Mouse (Mus musculus): ENCODE data around the gene Lemd2. TPM values are rescaled to one million over a fixed set of nuclear protein-coding genes. Genes with fewer than 3 reads are reported as not detected.

The Lemd2 gene
- total RNA-seq, 2 experiments from 2014 or later = 13.0 to 21.8 TPM

DNA sequence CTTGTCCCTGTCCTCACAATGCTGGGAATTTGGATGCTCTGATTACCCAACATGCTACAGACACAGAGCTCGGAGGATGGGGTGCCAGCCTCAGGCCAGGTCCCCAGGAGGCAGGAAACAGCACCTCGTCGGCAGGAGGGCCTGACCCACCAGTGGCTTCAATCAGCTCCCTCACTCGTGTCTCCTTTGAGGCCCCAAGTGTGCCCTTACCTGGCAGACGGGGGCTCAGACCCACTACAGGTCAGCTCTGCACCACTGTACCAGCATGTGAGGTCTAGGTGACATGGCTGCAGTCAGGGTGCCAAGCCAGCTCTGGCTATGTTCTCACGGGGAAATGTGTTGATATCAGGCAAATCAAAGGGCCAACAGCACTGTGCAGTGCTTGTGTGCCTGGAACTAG is 13.1 kb downstream of the Lemd2 start:
- no peak for ATAC-seq (replicated peaks; ENCODE audit: poor library complexity)

DNA sequence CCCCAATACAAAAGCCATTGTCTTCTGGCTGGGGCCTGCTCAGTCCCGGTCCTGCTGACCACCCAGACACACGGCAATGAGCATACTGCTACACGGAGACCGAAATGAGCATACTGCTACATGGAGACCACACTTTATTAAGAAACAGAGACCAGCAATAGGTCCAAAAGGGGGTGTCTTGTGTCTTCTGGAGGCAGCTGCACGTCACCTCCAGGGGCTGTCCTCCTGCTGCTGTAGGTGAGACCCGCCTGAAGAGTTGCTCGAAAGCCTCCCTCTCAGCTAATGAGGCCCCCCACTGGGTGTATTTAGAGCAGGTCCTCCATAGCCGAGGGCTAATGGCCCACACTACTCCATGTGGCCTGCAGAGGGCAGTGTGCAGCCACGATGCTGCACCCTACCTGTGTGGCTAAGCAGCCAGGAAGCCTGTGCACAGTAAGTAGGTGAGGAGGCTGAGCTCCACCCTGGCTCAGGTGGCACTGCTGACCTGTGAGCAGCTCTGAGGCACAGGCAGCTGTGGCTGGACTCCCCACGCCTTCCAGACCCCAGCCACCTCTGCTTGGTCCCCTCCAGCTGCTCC is 14.5 kb downstream of the Lemd2 start:
- ATAC-seq (replicated peaks; ENCODE audit: poor library complexity) = peak; percentile 84

DNA sequence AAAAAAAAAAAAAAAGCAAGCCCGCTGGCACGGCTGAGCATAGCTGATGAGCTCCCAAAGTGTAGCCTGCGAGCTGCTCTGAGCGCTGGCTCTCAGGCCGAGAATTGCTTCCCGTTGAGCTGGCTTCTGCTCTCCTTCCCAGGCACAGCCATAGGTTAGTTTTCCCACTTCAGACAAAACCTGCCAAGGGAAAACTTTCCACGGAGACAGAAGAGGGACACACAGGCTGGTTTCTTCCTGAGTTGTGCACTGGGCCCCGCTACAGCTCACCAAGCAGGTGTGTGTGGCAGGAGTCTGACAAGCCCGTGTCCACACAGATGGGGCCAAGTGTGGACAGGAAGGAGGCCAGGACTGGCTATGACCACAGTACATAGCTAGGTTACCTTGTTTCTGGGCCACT is 15.4 kb downstream of the Lemd2 start:
- ATAC-seq (replicated peaks; ENCODE audit: poor library complexity) = no peak

DNA sequence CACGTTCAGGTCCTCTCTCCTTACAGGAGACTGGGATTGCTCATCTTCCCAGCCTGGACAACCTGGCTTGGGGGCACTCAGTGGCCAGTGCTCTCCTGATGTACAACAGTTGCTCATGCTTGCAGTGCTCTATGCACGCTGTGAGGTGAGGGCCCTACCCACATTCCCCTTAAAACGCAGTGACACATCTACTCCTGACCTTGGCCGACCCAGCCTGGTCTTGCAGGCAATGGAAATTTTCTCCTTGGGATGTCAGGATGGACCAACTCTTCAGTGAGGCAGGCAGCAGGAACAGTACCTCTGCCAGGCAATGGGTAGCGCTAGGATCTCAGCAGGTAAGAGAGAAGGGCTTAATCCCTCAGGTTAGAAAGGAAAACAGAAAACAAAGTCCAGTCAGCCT is 17.2 kb downstream of the Lemd2 start:
- no peak for ATAC-seq (replicated peaks; ENCODE audit: poor library complexity)

DNA sequence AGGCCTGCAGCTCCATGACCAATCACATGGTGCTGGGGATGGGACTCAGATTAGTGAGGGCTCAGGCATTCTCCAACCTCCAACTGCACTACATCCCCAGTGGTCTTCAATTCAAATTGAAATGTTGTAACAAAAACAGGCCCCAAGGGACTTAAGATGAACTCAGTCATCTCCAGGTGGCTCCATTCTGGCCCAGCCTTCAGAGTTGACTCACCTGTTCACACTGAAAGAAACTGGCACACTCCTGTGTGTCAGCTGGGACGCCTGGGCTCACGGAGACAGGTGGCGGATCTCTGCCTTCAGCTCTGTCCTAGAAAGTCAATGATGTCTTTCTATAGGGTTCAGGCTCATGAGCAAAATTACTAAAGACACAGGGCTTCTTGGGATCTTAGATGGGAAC is 18.2 kb downstream of the Lemd2 start:
- ATAC-seq (replicated peaks; ENCODE audit: poor library complexity) = no peak

DNA sequence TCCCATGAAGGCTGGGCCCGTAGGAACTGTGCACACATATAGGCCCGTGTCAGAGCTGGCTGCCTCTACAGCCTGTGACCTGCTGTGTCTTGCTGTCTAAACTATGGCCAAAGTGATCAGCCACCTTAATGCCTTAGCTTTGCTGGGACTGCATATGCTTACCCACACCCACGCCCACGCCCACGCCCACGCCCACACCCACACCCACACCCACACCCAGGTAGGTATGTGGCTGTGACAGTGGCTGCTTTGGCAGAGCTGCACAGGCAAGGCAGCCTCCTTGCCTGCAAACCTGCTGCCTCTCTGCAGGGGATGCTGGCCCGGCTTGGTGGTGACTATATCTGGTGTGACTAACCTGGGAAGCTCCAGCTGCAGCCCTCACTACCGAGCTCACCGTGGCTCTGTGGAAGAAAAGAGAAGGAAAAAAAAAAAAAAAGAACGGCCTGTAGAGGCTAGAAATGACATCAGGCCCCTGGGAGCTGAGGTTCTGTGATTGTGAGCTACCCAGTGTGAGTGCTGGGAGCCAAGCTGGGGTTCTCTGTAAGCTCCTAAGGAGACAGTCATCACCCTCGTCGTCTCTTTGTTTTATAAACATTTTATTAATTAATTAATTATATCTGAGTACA is 20.5 kb downstream of the Lemd2 start:
- 0 out of 2 replicates have a peak, but pooled peaks have one; percentile 26 for ATAC-seq (replicated peaks; ENCODE audit: poor library complexity)

DNA sequence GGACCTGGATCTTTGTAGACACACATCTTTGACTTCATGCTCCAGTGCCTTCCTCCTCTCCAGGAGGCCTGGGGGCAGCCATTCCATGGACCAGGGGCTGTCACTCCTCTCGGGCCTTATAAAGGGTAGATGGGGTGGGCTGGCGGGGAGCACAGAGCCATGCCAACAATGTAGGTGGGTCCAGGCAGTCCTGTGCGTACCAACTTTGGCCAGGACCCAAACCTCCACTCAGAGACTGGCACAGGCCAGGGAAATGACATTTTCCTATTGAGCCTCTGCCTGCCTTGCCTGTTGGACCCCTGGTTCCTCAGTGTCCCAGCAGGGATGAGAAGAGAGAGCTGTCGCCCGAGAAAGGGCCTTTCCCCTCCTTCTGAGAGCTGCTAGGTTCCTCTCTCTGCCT is 21.9 kb downstream of the Lemd2 start:
- ATAC-seq (replicated peaks; ENCODE audit: poor library complexity) = no peak

DNA sequence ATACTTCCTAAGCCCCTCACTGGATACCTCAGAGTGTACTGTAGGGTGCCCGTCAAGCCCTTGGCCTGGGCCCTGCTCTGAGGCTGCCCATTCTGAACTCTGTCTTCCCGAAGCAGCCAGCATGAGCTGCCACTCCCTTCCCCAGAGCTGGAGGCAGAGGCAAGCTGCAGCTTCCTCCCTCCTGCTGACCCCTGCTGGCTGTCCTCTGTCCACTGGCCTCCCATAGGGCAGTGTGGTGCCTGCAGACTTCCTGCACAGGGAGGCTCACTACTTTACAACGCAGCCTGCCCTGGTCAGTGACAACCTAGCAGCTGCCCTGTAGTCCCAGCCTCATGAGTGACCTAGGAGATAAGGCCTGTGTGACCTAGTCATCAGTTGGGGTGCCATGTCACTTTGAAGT is 22.6 kb downstream of the Lemd2 start:
- ATAC-seq (replicated peaks; ENCODE audit: poor library complexity) = no peak

DNA sequence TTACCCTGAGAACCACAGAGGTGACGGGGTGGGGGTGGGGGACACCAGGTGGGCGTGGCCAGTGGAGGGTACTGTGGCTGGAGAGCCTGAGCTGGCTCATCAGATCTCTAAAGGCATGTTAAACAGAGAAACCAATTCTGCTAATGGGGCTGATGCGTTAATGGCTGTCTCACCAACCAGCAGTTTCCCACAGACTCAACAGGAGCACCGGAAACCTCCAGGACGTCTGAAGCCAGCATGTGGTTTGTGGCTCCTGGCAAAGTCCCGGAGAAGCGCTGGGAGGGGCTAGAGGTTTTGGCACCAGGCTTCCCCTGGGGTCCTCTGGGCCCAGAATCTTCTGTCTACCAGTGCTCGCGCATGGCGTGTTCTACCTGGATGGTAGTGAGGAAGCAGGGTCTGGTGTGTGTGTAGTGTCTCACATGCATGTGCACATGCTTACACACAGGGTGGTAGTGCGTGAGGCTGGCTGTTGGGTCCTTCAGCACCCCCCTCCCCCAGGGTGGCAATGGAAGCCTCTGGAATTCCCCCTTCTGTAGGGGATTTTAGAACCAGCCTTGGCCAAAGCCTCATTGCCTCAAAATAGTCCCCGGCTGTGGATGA is 24.5 kb downstream of the Lemd2 start:
- ATAC-seq (replicated peaks; ENCODE audit: poor library complexity) = peak; percentile 13; the same call in 1 of the 2 replicates

DNA sequence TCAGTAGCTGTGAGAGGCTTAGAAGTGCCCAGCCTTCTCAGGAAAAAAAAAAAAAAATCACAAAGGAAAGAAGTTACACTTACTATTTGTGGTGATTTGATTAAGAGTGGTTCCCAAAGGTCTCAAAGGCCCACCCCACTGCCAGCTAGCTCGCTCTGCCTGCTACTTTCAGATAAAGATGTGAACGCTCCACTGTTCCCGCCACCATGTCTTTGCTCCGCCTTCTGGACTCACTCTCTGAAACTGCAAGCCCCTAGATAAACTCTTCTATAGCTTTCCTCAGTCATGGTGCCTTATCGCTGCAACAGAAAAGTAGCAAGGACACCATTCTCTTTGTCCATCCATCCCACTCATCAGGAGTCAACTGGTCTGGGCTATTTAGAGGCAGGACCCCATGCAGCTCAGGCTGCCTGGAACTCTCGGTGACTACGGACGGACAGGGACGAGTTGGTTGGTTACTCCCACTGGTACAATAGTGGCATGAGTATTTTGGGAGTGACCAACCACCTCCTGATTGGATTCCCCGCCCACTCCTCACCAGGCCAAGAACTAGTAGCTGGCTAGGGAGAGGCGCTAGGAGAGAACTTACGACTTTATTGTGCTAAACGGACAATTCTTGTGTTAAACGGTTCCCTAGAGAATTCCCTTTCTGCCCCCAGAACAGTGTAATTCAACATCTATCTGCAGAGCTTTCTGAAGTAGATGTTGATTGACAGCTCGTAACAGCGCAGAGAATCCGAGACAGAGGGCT is 25.7 kb downstream of the Lemd2 start:
- peak; percentile 61 for ATAC-seq (replicated peaks; ENCODE audit: poor library complexity)

DNA sequence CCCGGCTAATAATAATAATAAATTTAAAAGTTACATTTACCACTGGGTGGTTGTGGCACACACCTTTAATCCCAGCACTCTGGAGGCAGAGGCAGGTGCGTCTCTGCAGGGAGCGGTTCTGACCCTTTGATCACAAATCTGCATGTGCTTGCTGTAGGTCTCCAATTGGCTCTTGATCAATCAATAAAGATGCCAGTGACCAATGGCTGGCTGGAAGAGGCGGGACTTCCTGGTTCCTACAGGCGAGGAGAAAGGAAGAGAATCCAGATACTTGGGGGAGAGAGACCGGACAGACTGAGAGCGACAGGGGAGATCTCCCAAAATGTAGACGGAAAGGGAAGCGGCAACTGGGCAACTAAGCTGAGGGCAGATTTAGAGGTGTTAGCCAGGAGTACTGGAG is 26.2 kb downstream of the Lemd2 start:
- ATAC-seq (replicated peaks; ENCODE audit: poor library complexity) = no peak

DNA sequence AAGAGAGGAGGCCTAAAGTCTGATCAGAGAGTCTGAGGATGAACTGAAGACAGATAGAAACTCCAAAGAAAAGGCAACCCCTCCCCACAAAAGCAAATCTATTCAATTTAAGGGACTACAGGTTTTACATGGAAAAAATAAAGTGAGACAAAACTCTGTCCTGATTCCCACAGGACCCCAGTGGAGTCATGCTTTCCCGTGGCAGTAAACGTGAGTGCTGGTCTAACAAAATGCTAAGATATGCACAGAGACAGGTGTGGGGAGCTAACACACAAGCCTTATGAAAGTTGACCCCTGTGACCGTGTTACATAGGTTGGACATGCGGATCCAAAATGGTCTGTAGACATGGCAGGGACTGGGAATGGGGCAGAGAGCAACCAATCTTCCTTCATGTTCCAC is 27.5 kb downstream of the Lemd2 start:
- no peak for ATAC-seq (replicated peaks; ENCODE audit: poor library complexity)

DNA sequence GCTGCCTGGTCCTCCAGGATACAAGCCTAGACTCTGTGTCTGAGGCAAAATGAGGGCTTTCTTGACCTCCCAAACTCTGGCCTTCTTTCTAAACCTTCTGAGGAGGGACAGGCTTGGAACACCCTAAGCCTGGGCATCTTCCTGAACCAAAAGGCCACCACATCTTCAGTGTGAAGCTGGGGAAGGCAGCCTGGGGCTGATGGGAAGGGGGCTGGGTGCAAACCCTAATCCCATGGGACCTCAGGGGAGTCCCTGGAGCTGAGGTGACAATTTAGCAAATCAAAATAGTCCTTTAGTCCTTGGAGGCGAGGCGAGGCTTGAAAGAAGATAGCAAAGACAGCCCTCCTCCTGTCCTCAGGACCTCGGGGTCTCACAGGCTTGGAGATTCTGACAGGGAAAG is 28.0 kb downstream of the Lemd2 start:
- ATAC-seq (replicated peaks; ENCODE audit: poor library complexity) = no peak

DNA sequence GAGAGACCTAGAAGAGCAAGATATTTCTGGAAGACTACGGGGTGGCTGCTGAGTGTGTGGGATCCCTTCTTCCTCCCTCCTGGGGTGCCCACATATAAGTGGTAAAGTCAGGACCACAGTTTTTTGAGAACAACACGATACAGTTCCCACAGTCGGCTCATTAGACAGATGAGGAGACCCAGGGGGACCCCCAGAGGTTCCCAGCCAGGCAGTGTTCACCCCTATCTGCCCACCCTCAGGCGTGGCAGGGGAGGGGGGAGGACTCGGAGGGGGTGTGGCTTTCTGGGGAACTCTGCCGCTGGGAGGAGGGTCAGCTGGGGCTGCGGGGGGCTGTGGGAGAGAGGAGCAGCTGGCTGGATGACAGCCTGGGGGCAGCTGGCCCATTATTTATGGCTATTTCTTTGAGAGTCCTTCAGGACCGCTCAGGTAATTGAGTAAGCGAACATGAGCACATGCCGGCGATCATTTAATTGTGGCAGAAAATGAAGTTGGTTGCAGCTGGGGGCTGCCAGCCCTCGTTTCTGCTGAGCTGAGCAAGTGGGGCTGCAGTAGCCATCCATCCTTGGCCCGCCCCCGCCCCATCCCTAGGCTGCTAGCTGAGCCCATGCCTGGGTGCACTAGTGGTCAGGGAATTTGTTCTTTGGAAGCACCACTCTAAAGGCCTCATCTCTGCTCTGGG is 28.9 kb downstream of the Lemd2 start:
- no peak for ATAC-seq (replicated peaks; ENCODE audit: poor library complexity)

DNA sequence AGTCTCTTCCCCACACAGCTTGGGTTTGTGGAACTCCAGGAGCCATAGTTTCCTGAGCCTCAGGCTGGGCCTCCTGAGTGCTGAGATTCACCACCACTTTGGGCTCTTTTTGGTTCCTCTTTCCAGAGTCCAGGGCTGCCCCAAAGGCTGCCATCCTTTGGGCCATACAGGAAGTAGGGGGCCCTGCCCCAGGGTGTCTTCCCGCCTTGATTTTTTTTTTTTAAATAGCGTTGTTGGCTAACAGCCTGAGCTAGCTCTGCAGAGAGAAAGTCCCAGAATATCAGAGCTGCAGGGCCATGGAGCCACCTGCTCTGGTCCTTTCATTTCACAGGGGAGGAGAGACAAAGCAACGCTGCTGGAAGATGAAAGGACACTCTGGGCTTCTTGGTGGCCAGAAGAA is 30.6 kb downstream of the Lemd2 start:
- peak; percentile 59 for ATAC-seq (replicated peaks; ENCODE audit: poor library complexity)

DNA sequence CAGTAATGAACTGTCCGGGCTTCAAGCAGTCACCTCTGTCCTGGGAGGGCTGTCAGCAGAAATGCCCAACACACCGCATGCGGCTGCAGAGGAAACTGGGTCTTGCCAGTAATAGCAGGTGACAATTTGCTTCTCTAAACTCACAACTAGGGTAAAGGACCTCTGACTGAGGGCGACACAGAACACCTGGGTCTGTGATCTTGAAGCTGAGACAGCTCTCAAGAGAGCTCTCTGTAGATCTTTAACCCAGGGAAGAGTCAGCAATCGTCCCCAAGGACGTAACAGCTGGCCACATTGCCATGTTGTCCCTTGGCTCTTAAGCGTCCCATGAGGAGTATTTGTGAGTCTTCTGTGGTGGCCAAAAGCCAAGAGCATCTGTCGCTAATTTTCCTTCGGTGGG is 31.8 kb downstream of the Lemd2 start:
- ATAC-seq (replicated peaks; ENCODE audit: poor library complexity) = no peak

DNA sequence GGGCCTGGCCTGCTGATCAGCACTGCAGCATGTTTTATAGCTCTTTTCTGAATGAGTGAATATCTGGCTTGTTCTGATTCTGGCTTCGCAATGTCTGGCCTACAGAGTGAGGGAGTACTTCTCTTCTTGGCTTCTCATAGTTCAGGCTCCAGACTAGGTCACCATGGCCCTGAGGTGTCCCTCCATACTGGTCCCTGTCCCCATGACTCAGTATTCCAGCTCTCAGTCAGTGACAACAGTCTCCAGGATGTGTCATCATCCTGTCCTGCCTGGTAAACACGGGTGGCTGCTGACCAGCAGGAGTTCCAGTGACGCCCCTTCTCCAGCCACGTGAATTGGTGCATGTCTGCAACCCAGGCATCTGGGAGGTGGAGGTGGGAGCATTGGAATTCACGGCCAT is 33.1 kb downstream of the Lemd2 start:
- ATAC-seq (replicated peaks; ENCODE audit: poor library complexity) = no peak

DNA sequence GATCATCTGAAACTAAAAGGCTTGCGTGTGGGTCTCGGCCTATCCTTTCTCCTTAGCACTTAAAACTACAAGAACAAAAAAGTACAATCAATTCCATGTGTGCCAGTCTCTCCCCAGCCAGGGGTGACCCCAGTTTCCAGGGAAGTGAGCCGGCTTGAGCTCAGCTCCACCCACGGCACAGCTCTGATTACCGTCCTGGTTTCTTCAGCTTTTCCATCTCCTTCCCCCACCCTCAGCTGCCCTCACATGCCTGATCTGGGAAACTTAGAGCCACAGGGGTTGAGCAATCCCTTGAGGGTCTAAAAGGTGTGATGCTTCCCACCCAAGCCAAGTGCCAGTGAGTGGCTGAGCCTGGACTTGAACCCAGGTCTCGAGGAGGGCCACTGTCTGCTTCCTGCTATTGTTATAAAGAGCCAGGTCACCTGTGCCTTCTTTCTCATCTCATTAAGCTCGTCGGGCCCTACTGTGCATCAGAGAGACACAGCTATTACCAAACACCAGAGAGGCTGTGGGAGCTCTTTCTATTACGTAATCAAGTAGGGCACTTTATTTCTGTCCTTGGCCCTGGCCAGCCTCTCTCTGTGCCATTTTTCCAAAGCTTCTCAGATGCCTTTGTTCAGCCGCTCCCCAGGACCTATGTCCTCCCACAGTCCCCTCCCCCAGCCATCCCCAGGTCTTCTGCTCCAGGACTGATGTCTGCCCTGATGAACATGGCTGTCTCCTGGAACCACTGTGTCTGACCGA is 34.1 kb downstream of the Lemd2 start:
- ATAC-seq (replicated peaks; ENCODE audit: poor library complexity) = peak; percentile 38; the same call in 1 of the 2 replicates

DNA sequence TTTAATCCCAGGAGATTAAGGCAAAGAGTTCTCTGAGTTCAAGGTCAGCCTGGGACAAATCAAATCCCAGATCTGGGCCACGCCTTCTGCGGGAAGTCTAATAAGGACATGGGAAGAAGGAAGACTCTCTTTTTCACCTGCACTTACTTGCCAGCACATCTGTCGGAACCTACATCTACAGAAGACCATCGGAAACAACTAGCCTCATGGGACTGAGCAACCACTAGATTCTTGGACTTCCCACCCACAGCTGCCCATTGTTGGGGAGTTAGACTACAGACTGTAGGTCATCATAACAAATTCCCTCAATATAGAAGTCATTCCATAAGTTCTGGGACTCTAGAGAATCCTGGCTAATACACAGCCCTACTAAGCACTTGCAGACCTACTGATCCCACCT is 35.7 kb downstream of the Lemd2 start:
- no peak for ATAC-seq (replicated peaks; ENCODE audit: poor library complexity)

DNA sequence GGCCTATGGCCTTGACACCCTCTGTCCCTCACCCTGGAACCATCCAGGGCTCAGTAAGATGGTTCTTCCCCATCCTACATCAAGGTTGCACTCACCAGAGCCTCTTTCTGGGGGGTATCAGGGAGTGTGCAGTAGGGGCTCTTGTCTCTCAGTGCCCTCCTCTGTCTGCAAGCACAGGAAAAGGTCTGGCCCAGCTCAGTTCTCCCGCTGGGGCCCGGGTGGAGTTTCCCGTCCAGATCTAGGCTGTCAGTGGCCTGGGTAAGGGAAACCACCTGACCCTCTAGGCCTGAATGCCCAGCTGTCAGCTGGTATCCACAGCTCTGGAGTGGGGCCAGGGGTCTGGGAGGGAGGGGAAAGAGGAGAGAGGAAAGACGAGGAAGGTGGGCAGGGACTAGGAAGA is 36.7 kb downstream of the Lemd2 start, which contains the start of gene Ip6k3:
Gene Ip6k3 (minus strand): TSS at position 251 of the 400 bp plus-strand sequence.
- ATAC-seq (replicated peaks; ENCODE audit: poor library complexity) = no peak

DNA sequence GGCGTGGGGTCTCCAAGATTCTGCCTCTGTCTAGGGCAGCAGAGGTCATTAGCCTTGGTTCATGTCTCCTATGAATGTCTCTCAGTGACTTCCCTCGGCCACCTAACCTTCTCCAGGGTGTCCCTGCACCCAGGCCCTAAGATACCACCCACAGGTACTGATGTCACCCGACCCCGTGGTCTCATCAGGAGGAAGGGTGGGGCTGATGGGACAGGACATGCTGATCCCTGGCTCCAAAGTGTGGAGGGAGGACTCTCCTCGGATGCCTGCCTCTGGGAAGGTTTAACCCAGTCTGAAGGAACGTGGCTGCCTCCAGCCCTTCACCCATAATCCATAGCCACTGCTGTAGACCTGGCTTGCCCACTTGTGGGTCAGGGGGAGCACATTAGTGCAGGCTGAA is 37.4 kb downstream of the Lemd2 start:
- ATAC-seq (replicated peaks; ENCODE audit: poor library complexity) = no peak

Measured in megakaryocyte progenitor cell, adult 5-6 weeks (primary cell).